ENCODE assay signal across 27 mouse cellular contexts in the genomic region with DNA sequence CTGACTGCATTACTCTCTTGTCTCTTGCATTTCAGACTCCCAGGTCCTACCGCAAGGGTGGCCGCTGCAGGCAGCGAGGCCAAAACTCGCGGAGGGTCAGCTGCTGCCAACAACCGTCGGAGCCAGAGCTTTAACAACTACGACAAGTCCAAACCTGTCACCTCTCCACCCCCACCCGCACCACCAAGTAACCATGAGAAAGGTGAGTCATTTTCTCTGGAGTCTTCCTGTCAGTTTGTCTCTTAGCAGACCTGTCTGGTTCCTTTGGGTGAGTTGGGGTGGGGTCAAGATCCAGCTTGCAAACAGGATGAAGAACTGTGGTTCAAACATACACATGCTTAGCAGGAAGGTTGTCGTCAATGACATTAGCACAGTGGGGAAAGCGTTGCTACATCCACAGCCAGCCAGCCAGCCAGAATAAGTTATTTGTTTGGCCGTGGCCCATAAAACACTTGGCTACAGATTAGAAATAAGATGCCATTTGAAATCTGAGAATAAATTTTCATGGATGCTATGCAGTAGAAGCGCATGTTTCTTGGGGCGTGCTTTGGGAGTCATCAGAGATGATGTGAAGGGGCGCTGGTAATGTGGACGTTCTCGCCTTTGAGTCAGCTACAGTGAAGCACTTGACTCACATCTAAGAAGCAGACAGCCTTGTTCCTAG.
DNase-seq lines count a peak whose midpoint lies in the region; ATAC-seq and TF ChIP-seq lines count a peak whose summit lies in the region.
"Had no signal": no experiment of that assay in that cellular context is flagged by ENCODE, and none has a peak within 500 bp of the region (broad histone marks: within the 10 kb centered on the region; RNA-seq: fewer than 3 reads in every experiment).

No protein-coding gene starts in this region.

- H3K9me3 ChIP-seq in forebrain, postnatal 0 days (ENCODE audit: low read length), result no peaks in the 10 kb centered on the region
- H3K9me3 ChIP-seq in forebrain, embryonic 11.5 days (ENCODE audit: control insufficient read depth, low read length), result no peaks in the 10 kb centered on the region
- H3K9me3 ChIP-seq in limb, embryonic 15.5 days, result no peaks in the 10 kb centered on the region
- H3K9me3 ChIP-seq: liver, embryonic 15.5 days; lung, embryonic 15.5 days; midbrain, embryonic 15.5 days; neural tube, embryonic 13.5 days had no signal

- no peak overlapping the region for H3K4me3 ChIP-seq in forebrain, postnatal 0 days (ENCODE audit: low read depth, low read length)
- no peak overlapping the region for H3K4me3 ChIP-seq in forebrain, embryonic 11.5 days (ENCODE audit: low read depth, low read length)
- H3K4me3 ChIP-seq in limb, embryonic 15.5 days, result no peak overlapping the region
- H3K4me3 ChIP-seq: liver, embryonic 15.5 days; lung, embryonic 15.5 days; midbrain, embryonic 15.5 days; neural tube, embryonic 13.5 days had no signal

- peak; percentile 59 for DNase-seq in forebrain, postnatal 0 days
- DNase-seq in forebrain, embryonic 11.5 days (ENCODE audit: low spot score), result no peak
- DNase-seq in urinary bladder, adult 18-20 months (ENCODE audit: low spot score in 2 of 2), result peak; percentile 21 to 52
- no peak for DNase-seq in urinary bladder, postnatal 25 days (ENCODE audit: low spot score)
- DNase-seq in brain, adult 2 months (ENCODE audit: low read depth, low spot score), result peak; percentile 30
- no peak for DNase-seq in adrenal gland, adult 18-20 months (ENCODE audit: low spot score in 2 of 2)
- DNase-seq: adrenal gland, postnatal 36 days; B cell, adult 2 months; cerebellum, adult 11-12 months; cerebellum, postnatal 25 days; embryo, embryonic 11 days; heart, adult 11 months; kidney, adult 9 months; kidney, postnatal 14 days; liver; retina, postnatal 1 day; right cerebral cortex, postnatal 25 days; spleen, adult 18-20 months had no signal

- ATAC-seq in forebrain, postnatal 0 days, result peak; percentile 40
- ATAC-seq in forebrain, embryonic 11.5 days (replicated peaks; ENCODE audit: low FRiP score), result no peak
- ATAC-seq in limb, embryonic 15.5 days (ENCODE audit: insufficient number of reproducible peaks, low FRiP score, low TSS enrichment, low read depth), result no peak
- ATAC-seq: hindbrain, postnatal 0 days; intestine, embryonic 16.5 days; midbrain, embryonic 15.5 days had no signal

- peaks cover 27% of the 10 kb centered on the region; the same call in 1 of the 2 replicates for H3K36me3 ChIP-seq in forebrain, postnatal 0 days (ENCODE audit: insufficient read depth)
- H3K36me3 ChIP-seq in forebrain, embryonic 11.5 days (ENCODE audit: control insufficient read depth, insufficient read depth, low read length), result no peaks in the 10 kb centered on the region
- H3K36me3 ChIP-seq in limb, embryonic 15.5 days, result no peaks in the 10 kb centered on the region
- H3K36me3 ChIP-seq: liver, embryonic 15.5 days; lung, embryonic 15.5 days; midbrain, embryonic 15.5 days had no signal

- TF ChIP-seq CTCF in forebrain, postnatal 0 days (IDR thresholded peaks at IDR 0.05; ENCODE audit: low read depth), result no peak

- no peak overlapping the region for H3K9ac ChIP-seq in forebrain, postnatal 0 days
- no peak overlapping the region for H3K9ac ChIP-seq in forebrain, embryonic 11.5 days (ENCODE audit: low read length)
- H3K9ac ChIP-seq in limb, embryonic 15.5 days, result no peak overlapping the region
- H3K9ac ChIP-seq: liver, embryonic 15.5 days; lung, embryonic 15.5 days; midbrain, embryonic 15.5 days; neural tube, embryonic 13.5 days had no signal

- no peaks in the 10 kb centered on the region for H3K27me3 ChIP-seq in forebrain, postnatal 0 days (ENCODE audit: insufficient read depth, low read length)
- no peaks in the 10 kb centered on the region for H3K27me3 ChIP-seq in forebrain, embryonic 11.5 days (ENCODE audit: control insufficient read depth, insufficient read depth, low read length)
- no peaks in the 10 kb centered on the region for H3K27me3 ChIP-seq in limb, embryonic 15.5 days
- H3K27me3 ChIP-seq: liver, embryonic 15.5 days; lung, embryonic 15.5 days; midbrain, embryonic 15.5 days; neural tube, embryonic 13.5 days had no signal

- H3K4me1 ChIP-seq in forebrain, postnatal 0 days (ENCODE audit: insufficient read depth), result 0 out of 2 replicates have a peak, but pooled peaks cover 3% of the 10 kb centered on the region
- no peaks in the 10 kb centered on the region for H3K4me1 ChIP-seq in forebrain, embryonic 11.5 days (replicated peaks; ENCODE audit: control insufficient read depth, insufficient read depth, low read length)
- peaks cover 29% of the 10 kb centered on the region for H3K4me1 ChIP-seq in limb, embryonic 15.5 days
- H3K4me1 ChIP-seq: liver, embryonic 15.5 days; lung, embryonic 15.5 days had no signal

- WGBS in forebrain, postnatal 0 days, result 77% methylated on average over 17 of the region's 17 CpGs
- WGBS in forebrain, embryonic 11.5 days, result 92% methylated on average over 17 of the region's 17 CpGs
- WGBS in limb, embryonic 15.5 days, result 52% methylated on average over 17 of the region's 17 CpGs

- H3K27ac ChIP-seq in forebrain, postnatal 0 days (ENCODE audit: low read depth, low read length), result no peak overlapping the region
- no peak overlapping the region for H3K27ac ChIP-seq in forebrain, embryonic 11.5 days (ENCODE audit: low read depth, low read length)
- peak overlapping the region; percentile 44 for H3K27ac ChIP-seq in limb, embryonic 15.5 days
- H3K27ac ChIP-seq: hindbrain, postnatal 0 days; liver, embryonic 15.5 days; lung, embryonic 15.5 days; macrophage; midbrain, embryonic 15.5 days; neural tube, embryonic 13.5 days had no signal

- no peak overlapping the region for H3K4me2 ChIP-seq in forebrain, postnatal 0 days (ENCODE audit: low read depth)
- H3K4me2 ChIP-seq in forebrain, embryonic 11.5 days (ENCODE audit: low read depth, low read length, severe bottlenecking), result no peak overlapping the region
- H3K4me2 ChIP-seq in limb, embryonic 15.5 days, result no peak overlapping the region
- H3K4me2 ChIP-seq: heart, embryonic 11.5 days; liver, embryonic 15.5 days; lung, embryonic 15.5 days; midbrain, embryonic 15.5 days; neural tube, embryonic 13.5 days had no signal

Comparison
In these comparisons a context has a peak if more than half of its experiments do, and no peak if none do; other contexts are left out.
1. DNase-seq: peak in forebrain, postnatal 0 days (single experiment), urinary bladder, adult 18-20 months (2 of 2) and brain, adult 2 months (single experiment); none in forebrain, embryonic 11.5 days (single experiment), urinary bladder, postnatal 25 days (single experiment) and adrenal gland, adult 18-20 months (0 of 2).